Mouse (Mus musculus): ENCODE results near the gene Mmp2. TPM values are rescaled to one million over a fixed set of nuclear protein-coding genes. Genes with fewer than 3 reads are reported as not detected.
"Not testable (repeated sequence)": the region's sequence is repeated elsewhere in the genome, so short reads cannot be mapped to it uniquely, and the experiment has no call there.

Gene Mmp2
- polyA plus RNA-seq (2015; fragmentation: Nextera tagmentation; extraction: Ambion mirVana), result 49.5 and 52.9 TPM in 2 replicates

- DNase-seq (ENCODE audit: low spot score), result no peak
Measured at GRCm38 (mm10) chr8:92827243-92828034, at the start of gene Mmp2. Gene Mmp2 (plus strand): TSS chr8:92827291.

- DNase-seq (ENCODE audit: low spot score), result no peak
Measured at GRCm38 (mm10) chr8:92780976-92781375, 46.1 kb upstream of the Mmp2 start.

GRCm38 (mm10) chr8:92783906-92784610 is 43.0 kb upstream of the Mmp2 start:
- DNase-seq (ENCODE audit: low spot score), result no peak

- no peak for DNase-seq (ENCODE audit: low spot score)
Measured at GRCm38 (mm10) chr8:92790835-92791234, 36.3 kb upstream of the Mmp2 start.

GRCm38 (mm10) chr8:92791999-92792398 is 35.1 kb upstream of the Mmp2 start:
- DNase-seq (ENCODE audit: low spot score), result not testable (repeated sequence)

- DNase-seq (ENCODE audit: low spot score), result no peak
Measured at GRCm38 (mm10) chr8:92793852-92794580, 33.1 kb upstream of the Mmp2 start.

GRCm38 (mm10) chr8:92797527-92797931 is 29.6 kb upstream of the Mmp2 start:
- DNase-seq (ENCODE audit: low spot score), result no peak

- no peak for DNase-seq (ENCODE audit: low spot score)
Measured at GRCm38 (mm10) chr8:92799406-92799805, 27.7 kb upstream of the Mmp2 start.

GRCm38 (mm10) chr8:92801231-92801630 is 25.9 kb upstream of the Mmp2 start:
- DNase-seq (ENCODE audit: low spot score), result no peak

GRCm38 (mm10) chr8:92802591-92802990 is 24.5 kb upstream of the Mmp2 start:
- DNase-seq (ENCODE audit: low spot score), result no peak

GRCm38 (mm10) chr8:92812773-92813172 is 14.3 kb upstream of the Mmp2 start:
- DNase-seq (ENCODE audit: low spot score), result no peak

- DNase-seq (ENCODE audit: low spot score), result no peak
Measured at GRCm38 (mm10) chr8:92815661-92816060, 11.4 kb upstream of the Mmp2 start.

- peak; percentile 63 for DNase-seq (ENCODE audit: low spot score)
Measured at GRCm38 (mm10) chr8:92817928-92818818, 8.9 kb upstream of the Mmp2 start.

GRCm38 (mm10) chr8:92821151-92821550 is 5.9 kb upstream of the Mmp2 start:
- no peak for DNase-seq (ENCODE audit: low spot score)

GRCm38 (mm10) chr8:92822386-92822785 is 4.7 kb upstream of the Mmp2 start:
- DNase-seq (ENCODE audit: low spot score), result no peak

- DNase-seq (ENCODE audit: low spot score), result no peak
Measured at GRCm38 (mm10) chr8:92825991-92826390, 1.1 kb upstream of the Mmp2 start.

GRCm38 (mm10) chr8:92828251-92828743 is 1.2 kb downstream of the Mmp2 start:
- DNase-seq (ENCODE audit: low spot score), result no peak

GRCm38 (mm10) chr8:92834065-92834731 is 7.1 kb downstream of the Mmp2 start:
- DNase-seq (ENCODE audit: low spot score), result no peak

- DNase-seq (ENCODE audit: low spot score), result no peak
Measured at GRCm38 (mm10) chr8:92834786-92835500, 7.9 kb downstream of the Mmp2 start.

All from thymus, postnatal 0 days (tissue).